Mouse (Mus musculus): ENCODE measurements around the gene Car5a. TPM values are rescaled to one million over a fixed set of nuclear protein-coding genes. Genes with fewer than 3 reads are reported as not detected.

Car5a gene
- polyA plus RNA-seq, 1 experiment from 2014 or later = 0.12 TPM

DNA sequence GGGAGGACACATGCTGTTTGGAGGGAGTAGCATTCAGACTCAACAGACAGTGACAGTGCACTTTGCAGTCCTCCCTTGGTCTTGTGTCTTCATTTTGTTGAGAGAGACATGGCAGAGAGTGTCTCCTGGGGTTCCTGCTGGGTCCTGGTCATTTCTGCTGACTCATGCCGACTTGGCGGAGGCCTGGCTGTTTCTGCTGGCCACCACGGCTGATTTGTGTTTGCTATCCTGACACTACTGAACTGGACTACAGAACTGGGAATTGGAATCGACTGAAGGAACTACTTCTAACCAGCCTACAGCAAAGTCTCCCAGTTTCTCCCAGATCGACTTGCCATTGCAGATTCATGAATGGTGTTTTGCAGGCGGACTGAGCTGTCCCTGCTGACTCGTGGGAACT lies 6.0 kb downstream of the Car5a start:
- Histone ChIP-seq H3K36me3 (ENCODE audit: insufficient read depth, low read length) (no peaks in the 10 kb centered on the region), H3K4me3 (replicated peaks; ENCODE audit: low read depth, low read length) (no peak overlapping the region), H3K9ac (ENCODE audit: low read depth, low read length) (no peak overlapping the region), H3K27me3 (ENCODE audit: insufficient read depth, low read length) (no peaks in the 10 kb centered on the region), H3K4me1 (replicated peaks; ENCODE audit: insufficient read depth, low read length) (no peaks in the 10 kb centered on the region), H3K27ac (no peak overlapping the region), H3K4me2 (ENCODE audit: low read length) (no peak overlapping the region), H3K9me3 (replicated peaks; ENCODE audit: low read length) (no peaks in the 10 kb centered on the region)
- ATAC-seq (replicated peaks; ENCODE audit: low FRiP score, low read depth) (no peak), DNase-seq (ENCODE audit: low spot score) (no peak)
- WGBS = 87% methylated on average over 7 of the region's 7 CpGs
- TF ChIP-seq CTCF (IDR thresholded peaks at IDR 0.05; ENCODE audit: low read depth) = no peak

DNA sequence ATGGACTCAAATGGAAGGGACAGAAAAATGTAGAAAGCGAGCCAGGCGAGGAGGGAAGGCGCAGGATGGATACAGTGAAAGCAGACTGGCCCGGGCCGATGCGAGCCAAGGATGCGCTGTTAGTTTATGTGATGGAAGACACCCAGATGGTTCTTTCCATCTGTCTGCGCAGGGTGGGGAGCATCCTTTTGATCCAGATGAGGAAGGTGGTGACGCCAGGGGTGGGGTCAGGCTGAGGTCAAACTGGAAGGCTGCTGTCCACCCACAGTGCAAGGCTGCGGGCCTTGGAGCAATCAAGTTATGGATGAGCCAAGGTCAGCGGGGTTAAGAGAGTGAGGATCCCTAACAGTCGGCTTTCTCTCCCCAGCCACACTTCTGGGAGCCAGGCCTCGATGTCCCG lies 8.3 kb downstream of the Car5a start:
- Histone ChIP-seq H3K4me1 (replicated peaks; ENCODE audit: insufficient read depth, low read length) (no peaks in the 10 kb centered on the region), H3K4me3 (replicated peaks; ENCODE audit: low read depth, low read length) (no peak overlapping the region), H3K4me2 (ENCODE audit: low read length) (no peak overlapping the region), H3K27ac (no peak overlapping the region), H3K9ac (ENCODE audit: low read depth, low read length) (no peak overlapping the region), H3K36me3 (ENCODE audit: insufficient read depth, low read length) (no peaks in the 10 kb centered on the region), H3K9me3 (replicated peaks; ENCODE audit: low read length) (no peaks in the 10 kb centered on the region), H3K27me3 (ENCODE audit: insufficient read depth, low read length) (no peaks in the 10 kb centered on the region)
- ATAC-seq (replicated peaks; ENCODE audit: low FRiP score, low read depth) (0 out of 2 replicates have a peak, but pooled peaks have one; percentile 17), DNase-seq (ENCODE audit: low spot score) (no peak)
- TF ChIP-seq CTCF (IDR thresholded peaks at IDR 0.05; ENCODE audit: low read depth) = no peak
- 55% methylated on average over 14 of the region's 14 CpGs for WGBS

DNA sequence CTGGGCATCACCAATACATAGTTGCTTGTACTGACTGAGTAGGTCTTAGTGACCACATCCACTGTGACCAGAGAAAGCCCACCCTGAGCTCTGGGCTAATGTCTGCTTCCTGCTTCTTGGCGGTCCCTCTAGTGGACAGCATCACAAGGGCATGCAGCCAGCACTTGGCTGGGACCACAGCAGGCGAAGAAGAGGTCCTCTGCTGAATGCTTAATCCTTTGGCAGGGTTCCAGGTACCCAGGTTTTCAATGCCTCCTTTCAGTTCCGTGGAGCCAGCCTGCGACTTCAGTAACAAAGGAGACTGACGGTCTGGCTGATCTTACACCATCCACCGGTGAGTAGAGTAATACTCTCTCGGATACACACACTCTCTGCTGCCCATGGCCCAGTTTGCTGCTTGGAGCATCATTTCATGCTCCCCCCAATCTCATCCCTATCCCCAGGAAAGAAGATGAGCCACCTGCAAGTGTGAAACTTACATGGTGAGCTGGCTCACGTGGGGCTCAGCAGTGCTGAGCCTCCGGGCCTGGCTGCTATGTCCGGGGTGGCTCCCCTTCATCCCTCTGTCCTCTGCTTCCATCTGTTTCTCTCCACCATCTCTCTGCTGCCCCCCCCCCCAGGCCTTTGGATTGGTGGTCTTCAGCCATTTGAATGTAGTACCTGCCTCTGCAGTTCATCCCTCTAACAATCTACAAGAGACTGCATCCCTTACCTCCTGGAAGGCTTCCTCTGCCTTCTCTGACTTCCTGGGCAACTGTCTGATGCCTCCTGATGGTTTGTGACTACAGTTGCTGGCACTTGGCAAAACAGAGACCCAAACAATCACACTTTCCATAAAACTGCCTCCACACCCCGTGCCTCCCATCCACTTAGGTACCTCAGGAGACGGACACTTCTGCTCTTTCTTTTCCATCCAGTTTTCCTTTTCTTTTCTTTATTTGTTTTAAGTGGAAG lies 9.1 kb downstream of the Car5a start:
- Histone ChIP-seq H3K36me3 (ENCODE audit: insufficient read depth, low read length) (no peaks in the 10 kb centered on the region), H3K27ac (no peak overlapping the region), H3K4me1 (replicated peaks; ENCODE audit: insufficient read depth, low read length) (no peaks in the 10 kb centered on the region), H3K27me3 (ENCODE audit: insufficient read depth, low read length) (no peaks in the 10 kb centered on the region), H3K9ac (ENCODE audit: low read depth, low read length) (no peak overlapping the region), H3K4me3 (replicated peaks; ENCODE audit: low read depth, low read length) (no peak overlapping the region), H3K4me2 (ENCODE audit: low read length) (no peak overlapping the region), H3K9me3 (replicated peaks; ENCODE audit: low read length) (no peaks in the 10 kb centered on the region)
- ATAC-seq (replicated peaks; ENCODE audit: low FRiP score, low read depth) = no peak; the same call in 1 of the 2 replicates
- DNase-seq (ENCODE audit: low spot score) = peak; percentile 51
- 64% methylated on average over 12 of the region's 12 CpGs for WGBS
- TF ChIP-seq CTCF (IDR thresholded peaks at IDR 0.05; ENCODE audit: low read depth) = peak; percentile 60; the same call in 1 of the 2 replicates

DNA sequence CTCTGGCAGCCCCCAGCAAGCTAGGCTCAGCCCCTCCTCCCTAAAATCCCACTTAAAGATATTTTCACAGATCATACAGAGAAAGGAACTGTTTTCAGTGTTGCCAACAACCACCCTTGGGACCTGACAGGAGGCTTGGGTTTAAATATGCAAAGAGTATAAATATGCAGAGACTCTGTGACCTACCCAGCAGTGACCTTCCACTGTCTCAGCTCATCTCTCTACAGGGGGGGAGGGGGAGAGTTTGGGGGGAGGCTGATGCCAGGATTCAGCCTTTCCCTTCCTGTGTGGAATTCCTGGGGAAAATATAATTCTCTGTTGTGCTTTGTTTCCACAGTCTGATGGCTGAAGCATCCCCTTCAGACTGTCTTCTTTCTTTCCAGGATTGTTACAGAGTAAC lies 9.8 kb downstream of the Car5a start:
- Histone ChIP-seq H3K27ac (no peak overlapping the region), H3K4me1 (replicated peaks; ENCODE audit: insufficient read depth, low read length) (no peaks in the 10 kb centered on the region), H3K27me3 (ENCODE audit: insufficient read depth, low read length) (no peaks in the 10 kb centered on the region), H3K4me2 (ENCODE audit: low read length) (no peak overlapping the region), H3K4me3 (replicated peaks; ENCODE audit: low read depth, low read length) (no peak overlapping the region), H3K36me3 (ENCODE audit: insufficient read depth, low read length) (no peaks in the 10 kb centered on the region), H3K9ac (ENCODE audit: low read depth, low read length) (no peak overlapping the region; the same call in 1 of the 2 replicates), H3K9me3 (replicated peaks; ENCODE audit: low read length) (no peaks in the 10 kb centered on the region)
- no peak for ATAC-seq (replicated peaks; ENCODE audit: low FRiP score, low read depth)
- TF ChIP-seq CTCF (IDR thresholded peaks at IDR 0.05; ENCODE audit: low read depth) = no peak
- DNase-seq (ENCODE audit: low spot score) = no peak

- DNase-seq (ENCODE audit: low spot score) = peak; percentile 79
- H3K9me3 ChIP-seq (replicated peaks; ENCODE audit: low read length) = no peaks in the 10 kb centered on the region
- H3K36me3 ChIP-seq (ENCODE audit: insufficient read depth, low read length) = no peaks in the 10 kb centered on the region
- H3K4me3 ChIP-seq (replicated peaks; ENCODE audit: low read depth, low read length) = no peak overlapping the region
- H3K9ac ChIP-seq (ENCODE audit: low read depth, low read length) = no peak overlapping the region
- no peak overlapping the region for H3K4me2 ChIP-seq (ENCODE audit: low read length)
- ATAC-seq (replicated peaks; ENCODE audit: low FRiP score, low read depth) = no peak
- no peak overlapping the region for H3K27ac ChIP-seq
- TF ChIP-seq CTCF (IDR thresholded peaks at IDR 0.05; ENCODE audit: low read depth) = peak; percentile 78
- 33% methylated on average over 4 of the region's 4 CpGs for WGBS
- no peaks in the 10 kb centered on the region for H3K4me1 ChIP-seq (replicated peaks; ENCODE audit: insufficient read depth, low read length)
- no peaks in the 10 kb centered on the region for H3K27me3 ChIP-seq (ENCODE audit: insufficient read depth, low read length)
Measured at GRCm38 (mm10) chr8:121934506-121934905, 10.2 kb downstream of the Car5a start.

DNA sequence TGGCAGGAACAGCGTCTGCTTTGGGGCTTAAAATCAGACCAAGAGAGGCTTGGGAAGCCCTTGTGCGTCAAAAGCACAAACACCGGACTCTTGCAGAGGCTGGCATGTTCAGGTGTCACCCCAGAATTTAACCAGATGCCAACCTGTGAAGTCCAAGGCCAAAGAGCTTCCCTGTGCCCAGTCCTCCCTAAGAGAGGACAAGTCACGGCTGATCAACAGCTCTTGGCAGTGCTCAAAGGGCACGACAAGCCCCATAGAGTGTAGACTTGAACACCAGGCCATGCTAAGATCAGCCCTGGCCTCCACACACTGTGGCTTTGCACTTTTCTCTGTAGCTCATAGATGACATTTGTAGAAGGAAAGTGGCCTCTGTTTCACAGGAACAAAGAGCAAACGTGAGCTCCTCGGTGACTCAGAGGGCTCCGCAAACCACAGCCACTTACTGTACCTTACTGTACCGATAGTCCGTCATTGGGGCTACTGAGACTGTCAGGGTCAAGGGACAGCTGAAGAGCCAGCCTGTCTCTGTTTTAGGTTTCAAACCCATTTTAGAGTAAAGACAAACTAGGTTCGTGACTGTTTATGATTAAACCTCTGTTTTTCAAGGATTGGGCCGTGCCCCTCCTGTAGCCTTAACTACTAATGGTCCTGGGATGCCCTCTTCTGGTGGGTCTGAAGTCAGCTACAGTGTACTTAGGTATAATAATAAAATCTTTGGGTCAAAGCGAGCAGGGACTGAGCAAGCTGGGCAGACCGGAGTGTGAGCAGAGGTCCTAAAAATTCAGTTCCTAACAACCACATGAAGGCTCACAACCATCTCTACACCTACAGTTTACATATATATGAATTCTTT lies 11.8 kb downstream of the Car5a start:
- no peaks in the 10 kb centered on the region for H3K27me3 ChIP-seq (ENCODE audit: insufficient read depth, low read length)
- no peak overlapping the region for H3K4me3 ChIP-seq (replicated peaks; ENCODE audit: low read depth, low read length)
- H3K36me3 ChIP-seq (ENCODE audit: insufficient read depth, low read length) = no peaks in the 10 kb centered on the region
- H3K9me3 ChIP-seq (replicated peaks; ENCODE audit: low read length) = no peaks in the 10 kb centered on the region
- TF ChIP-seq CTCF (IDR thresholded peaks at IDR 0.05; ENCODE audit: low read depth) = peak; percentile 28
- H3K4me1 ChIP-seq (replicated peaks; ENCODE audit: insufficient read depth, low read length) = no peaks in the 10 kb centered on the region
- no peak for DNase-seq (ENCODE audit: low spot score)
- no peak overlapping the region for H3K27ac ChIP-seq
- H3K9ac ChIP-seq (ENCODE audit: low read depth, low read length) = no peak overlapping the region
- 86% methylated on average over 14 of the region's 14 CpGs for WGBS
- no peak for ATAC-seq (replicated peaks; ENCODE audit: low FRiP score, low read depth)
- H3K4me2 ChIP-seq (ENCODE audit: low read length) = no peak overlapping the region

Data from kidney, postnatal 0 days (tissue).